Mouse (Mus musculus) liver, adult 2 months (tissue): ENCODE measurements around the gene Slc15a3.

ENCODE experiments used
- CTCF ChIP-seq: fragments of 200-500 bp; IDR thresholded peaks from 2 replicates; pipeline ENCODE4 v1.5.1; 2011; ENCODE audit warnings: low read depth, low read length, control low read depth
- POLR2A ChIP-seq: fragments of 200-500 bp; IDR thresholded peaks from 2 replicates; pipeline ENCODE4 v1.6.1; 2011; ENCODE audit warnings: low read length, control low read depth; ENCODE audit not compliant: insufficient read depth; ENCODE audit errors: extremely low read depth

- TF ChIP-seq CTCF (no peak), POLR2A (no peak)
These were observed 57.3 kb downstream of the Slc15a3 start for GRCm38 (mm10) chr19:10896849-10897248.
